Mouse (Mus musculus): ENCODE measurements around the gene Pax6.

DNA sequence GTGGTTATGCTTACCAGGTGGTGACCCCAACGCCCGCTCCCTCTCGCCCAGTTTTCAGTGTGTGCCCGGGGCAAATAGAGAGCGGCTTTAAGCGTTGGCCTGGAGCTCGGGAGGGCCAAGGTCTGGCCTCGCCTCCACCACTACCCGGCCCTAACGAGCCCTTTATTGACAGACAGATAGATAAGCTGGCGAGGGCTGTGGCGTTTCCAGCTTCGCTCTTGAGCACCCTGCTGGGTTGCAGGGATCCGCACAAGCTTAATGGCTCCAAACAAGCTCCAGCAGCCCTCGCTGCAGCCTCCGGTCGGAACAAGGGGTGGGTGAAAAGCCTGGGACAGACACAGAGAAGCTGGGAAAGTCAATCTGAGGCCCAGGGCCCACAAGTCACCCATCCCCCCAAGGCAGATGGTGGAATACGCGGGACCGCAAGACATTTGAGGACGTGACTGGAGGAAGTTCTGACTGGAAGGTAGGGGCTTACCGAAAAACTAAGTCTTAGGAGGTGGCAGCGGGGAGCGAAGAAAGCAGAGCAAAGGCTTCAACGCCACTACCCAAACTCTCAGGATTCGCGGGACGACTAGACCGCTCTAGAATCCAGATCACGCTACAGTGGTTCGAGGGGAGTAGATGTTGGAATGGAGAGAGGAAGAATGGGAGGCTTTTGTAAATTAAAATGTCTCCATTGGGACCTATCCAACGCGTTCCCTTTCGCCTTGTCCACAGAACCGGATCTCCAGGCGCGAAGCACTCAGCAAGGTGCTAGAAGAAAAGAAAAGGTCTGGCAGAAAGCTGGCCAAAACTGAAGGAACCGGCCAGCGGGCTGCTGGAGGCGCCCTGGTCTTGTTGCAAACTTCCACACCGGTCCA lies 1.7 kb upstream of the Pax6 start:
- no peak for TF ChIP-seq POLR2A (IDR thresholded peaks at IDR 0.05; ENCODE audit: low read depth, low read length)
- TF ChIP-seq CTCF (IDR thresholded peaks at IDR 0.05; ENCODE audit: extremely low read depth, insufficient read depth, insufficient read length, insufficient replicate concordance) = no peak

Measured in spleen, adult 2 months (tissue).